32 mouse cellular contexts compared by ENCODE assay signal in the genomic region with DNA sequence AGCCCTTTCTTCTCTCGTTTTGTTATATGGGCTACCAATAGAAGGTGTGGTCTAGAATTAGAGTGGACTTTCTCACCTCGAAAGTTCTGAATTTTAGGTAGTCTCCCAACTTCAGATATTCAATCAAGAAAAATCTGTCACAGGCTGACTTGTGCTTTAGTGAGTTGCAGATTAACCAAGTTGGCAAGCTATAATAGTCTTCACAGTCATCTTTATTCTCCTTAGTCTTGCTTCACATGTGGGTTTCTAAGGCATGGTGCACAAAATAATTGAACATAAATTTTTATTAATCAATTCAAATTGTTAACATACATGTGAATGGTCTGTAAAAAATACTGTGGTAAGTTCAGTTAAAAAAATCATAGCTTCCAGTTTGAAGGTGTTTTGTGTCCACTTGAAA.
"Had no signal": no experiment of that assay in that cellular context is flagged by ENCODE, and none has a peak within 500 bp of the region (broad histone marks: within the 10 kb centered on the region; RNA-seq: fewer than 3 reads in every experiment).

No protein-coding gene starts in this region.

- H3K4me2 ChIP-seq: heart, embryonic 11.5 days; heart, embryonic 12.5 days; heart, embryonic 13.5 days; heart, embryonic 15.5 days; hindbrain, embryonic 12.5 days; hindbrain, embryonic 13.5 days; hindbrain, embryonic 14.5 days; hindbrain, embryonic 15.5 days; intestine, embryonic 15.5 days; kidney, embryonic 15.5 days had no signal

- H3K4me1 ChIP-seq: heart, embryonic 10.5 days; heart, embryonic 12.5 days; heart, embryonic 13.5 days; heart, embryonic 15.5 days; hindbrain, embryonic 10.5 days; hindbrain, embryonic 12.5 days; hindbrain, embryonic 13.5 days; hindbrain, embryonic 15.5 days; intestine, embryonic 15.5 days; kidney, embryonic 15.5 days had no signal

- H3K9me3 ChIP-seq: heart, embryonic 10.5 days; heart, embryonic 12.5 days; heart, embryonic 13.5 days; heart, embryonic 15.5 days; hindbrain, embryonic 10.5 days; hindbrain, embryonic 12.5 days; hindbrain, embryonic 13.5 days; hindbrain, embryonic 15.5 days; intestine, embryonic 15.5 days; kidney, embryonic 15.5 days had no signal

- H3K27ac ChIP-seq: heart, embryonic 10.5 days; heart, embryonic 13.5 days; heart, embryonic 15.5 days; hindbrain, embryonic 10.5 days; hindbrain, embryonic 12.5 days; hindbrain, embryonic 13.5 days; hindbrain, embryonic 14.5 days; hindbrain, embryonic 15.5 days; hindbrain, postnatal 0 days; intestine, embryonic 15.5 days; kidney, embryonic 15.5 days; kidney, postnatal 0 days; layer of hippocampus, adult 2 months; left cerebral cortex, adult 2 months had no signal

- H3K27me3 ChIP-seq: heart, embryonic 12.5 days; heart, embryonic 13.5 days; heart, embryonic 15.5 days; hindbrain, embryonic 12.5 days; hindbrain, embryonic 13.5 days; hindbrain, embryonic 15.5 days; intestine, embryonic 15.5 days; kidney, embryonic 15.5 days had no signal

- H3K9ac ChIP-seq: heart, embryonic 12.5 days; heart, embryonic 13.5 days; heart, embryonic 15.5 days; hindbrain, embryonic 12.5 days; hindbrain, embryonic 13.5 days; hindbrain, embryonic 14.5 days; hindbrain, embryonic 15.5 days; intestine, embryonic 15.5 days; kidney, embryonic 15.5 days had no signal

- DNase-seq: heart, postnatal 10 days; heart, postnatal 14 days; heart, postnatal 36 days; heart, postnatal 4 days; kidney, adult 11 months; kidney, postnatal 10 days; kidney, postnatal 14 days; kidney, postnatal 25 days; kidney, postnatal 36 days; kidney, postnatal 4 days; layer of hippocampus, adult 9-11 months; layer of hippocampus, postnatal 36 days had no signal

- H3K4me3 ChIP-seq: heart, embryonic 10.5 days; heart, embryonic 12.5 days; heart, embryonic 13.5 days; heart, embryonic 15.5 days; hindbrain, embryonic 10.5 days; hindbrain, embryonic 12.5 days; hindbrain, embryonic 13.5 days; hindbrain, embryonic 15.5 days; intestine, embryonic 15.5 days; kidney, embryonic 15.5 days; layer of hippocampus, adult 2 months; left cerebral cortex, adult 2 months had no signal

- ATAC-seq: hindbrain, embryonic 16.5 days; hindbrain, postnatal 0 days; inflammation-experienced regulatory T-cells, adult 6 months; intestine, embryonic 15.5 days; intestine, embryonic 16.5 days; intestine, postnatal 0 days had no signal

- H3K36me3 ChIP-seq: heart, embryonic 10.5 days; heart, embryonic 12.5 days; heart, embryonic 13.5 days; heart, embryonic 15.5 days; hindbrain, embryonic 10.5 days; hindbrain, embryonic 12.5 days; hindbrain, embryonic 13.5 days; hindbrain, embryonic 15.5 days; intestine, embryonic 15.5 days; kidney, embryonic 15.5 days had no signal
